Mouse (Mus musculus): ENCODE measurements around the gene Fam43b. TPM values are rescaled to one million over a fixed set of nuclear protein-coding genes. Genes with fewer than 3 reads are reported as not detected.

Fam43b gene
- polyA plus RNA-seq, 1 experiment, result not detected

- H3K4me3 ChIP-seq (ENCODE audit: insufficient read depth, low read length), result no peak overlapping the region
- TF ChIP-seq POLR2A (IDR thresholded peaks at IDR 0.05; ENCODE audit: low read depth, low read length) (no peak), CTCF (IDR thresholded peaks at IDR 0.05; ENCODE audit: borderline replicate concordance, insufficient read depth, low read length) (no peak)
- H3K4me1 ChIP-seq (ENCODE audit: control insufficient read depth, insufficient read depth, low read length), result peaks cover 4% of the 10 kb centered on the region; the same call in 1 of the 2 replicates
- no peak overlapping the region for H3K27ac ChIP-seq (ENCODE audit: insufficient read depth, low read length)
Observed at GRCm38 (mm10) chr4:138368498-138369260, 27.6 kb downstream of the Fam43b start.

- no peak within 1 kb of the TSS for H3K27ac ChIP-seq (ENCODE audit: insufficient read depth, low read length)
- peaks cover 4% of the 10 kb centered on the region; the same call in 1 of the 2 replicates for H3K4me1 ChIP-seq (ENCODE audit: control insufficient read depth, insufficient read depth, low read length)
- H3K4me3 ChIP-seq (ENCODE audit: insufficient read depth, low read length), result 0 out of 2 replicates have a peak within 1 kb of the TSS, but pooled peaks have one; percentile 18
- TF ChIP-seq CTCF (IDR thresholded peaks at IDR 0.05; ENCODE audit: borderline replicate concordance, insufficient read depth, low read length) (no peak), POLR2A (IDR thresholded peaks at IDR 0.05; ENCODE audit: low read depth, low read length) (0 out of 2 replicates have a peak, but pooled peaks have one; percentile 21)
Observed at GRCm38 (mm10) chr4:138367641-138368497, 28.5 kb downstream of the Fam43b start, which contains the start of gene Cda. Gene Cda, minus strand, starts transcription at chr4:138367992.

GRCm38 (mm10) chr4:138366561-138366960 is 29.8 kb downstream of the Fam43b start:
- H3K4me3 ChIP-seq (ENCODE audit: insufficient read depth, low read length), result no peak overlapping the region
- H3K4me1 ChIP-seq (ENCODE audit: control insufficient read depth, insufficient read depth, low read length), result peaks cover 4% of the 10 kb centered on the region; the same call in 1 of the 2 replicates
- TF ChIP-seq POLR2A (IDR thresholded peaks at IDR 0.05; ENCODE audit: low read depth, low read length) (no peak), CTCF (IDR thresholded peaks at IDR 0.05; ENCODE audit: borderline replicate concordance, insufficient read depth, low read length) (no peak)
- no peak overlapping the region for H3K27ac ChIP-seq (ENCODE audit: insufficient read depth, low read length)

- peaks cover 4% of the 10 kb centered on the region; the same call in 1 of the 2 replicates for H3K4me1 ChIP-seq (ENCODE audit: control insufficient read depth, insufficient read depth, low read length)
- H3K4me3 ChIP-seq (ENCODE audit: insufficient read depth, low read length), result no peak overlapping the region
- TF ChIP-seq POLR2A (IDR thresholded peaks at IDR 0.05; ENCODE audit: low read depth, low read length) (no peak), CTCF (IDR thresholded peaks at IDR 0.05; ENCODE audit: borderline replicate concordance, insufficient read depth, low read length) (no peak)
Observed at GRCm38 (mm10) chr4:138363511-138363910, 32.8 kb downstream of the Fam43b start.

GRCm38 (mm10) chr4:138362883-138363282 is 33.4 kb downstream of the Fam43b start:
- Histone ChIP-seq H3K4me3 (ENCODE audit: insufficient read depth, low read length) (no peak overlapping the region), H3K27ac (ENCODE audit: insufficient read depth, low read length) (no peak overlapping the region), H3K4me1 (ENCODE audit: control insufficient read depth, insufficient read depth, low read length) (no peaks in the 10 kb centered on the region)
- TF ChIP-seq POLR2A (IDR thresholded peaks at IDR 0.05; ENCODE audit: low read depth, low read length) (no peak), CTCF (IDR thresholded peaks at IDR 0.05; ENCODE audit: borderline replicate concordance, insufficient read depth, low read length) (no peak)

More at GRCm38 (mm10) chr4:138363511-138363910, 32.8 kb downstream of the Fam43b start:
- H3K27ac ChIP-seq (ENCODE audit: insufficient read depth, low read length), result no peak overlapping the region

GRCm38 (mm10) chr4:138361370-138361821 is 34.9 kb downstream of the Fam43b start:
- Histone ChIP-seq H3K4me1 (ENCODE audit: control insufficient read depth, insufficient read depth, low read length) (no peaks in the 10 kb centered on the region), H3K4me3 (ENCODE audit: insufficient read depth, low read length) (no peak overlapping the region), H3K27ac (ENCODE audit: insufficient read depth, low read length) (no peak overlapping the region)
- TF ChIP-seq POLR2A (IDR thresholded peaks at IDR 0.05; ENCODE audit: low read depth, low read length) (no peak), CTCF (IDR thresholded peaks at IDR 0.05; ENCODE audit: borderline replicate concordance, insufficient read depth, low read length) (no peak)

- no peaks in the 10 kb centered on the region for H3K4me1 ChIP-seq (ENCODE audit: control insufficient read depth, insufficient read depth, low read length)
Observed at GRCm38 (mm10) chr4:138358176-138358575, 38.2 kb downstream of the Fam43b start.

GRCm38 (mm10) chr4:138356551-138356950 is 39.8 kb downstream of the Fam43b start:
- Histone ChIP-seq H3K27ac (ENCODE audit: insufficient read depth, low read length) (peak overlapping the region; percentile 81; the same call in 1 of the 2 replicates), H3K4me3 (ENCODE audit: insufficient read depth, low read length) (no peak overlapping the region), H3K4me1 (ENCODE audit: control insufficient read depth, insufficient read depth, low read length) (no peaks in the 10 kb centered on the region)
- TF ChIP-seq POLR2A (IDR thresholded peaks at IDR 0.05; ENCODE audit: low read depth, low read length) (no peak), CTCF (IDR thresholded peaks at IDR 0.05; ENCODE audit: borderline replicate concordance, insufficient read depth, low read length) (no peak)

More at GRCm38 (mm10) chr4:138358176-138358575, 38.2 kb downstream of the Fam43b start:
- H3K4me3 ChIP-seq (ENCODE audit: insufficient read depth, low read length), result no peak overlapping the region
- no peak for TF ChIP-seq CTCF (IDR thresholded peaks at IDR 0.05; ENCODE audit: borderline replicate concordance, insufficient read depth, low read length)
- TF ChIP-seq POLR2A (IDR thresholded peaks at IDR 0.05; ENCODE audit: low read depth, low read length), result no peak
- no peak overlapping the region for H3K27ac ChIP-seq (ENCODE audit: insufficient read depth, low read length)

- TF ChIP-seq CTCF (IDR thresholded peaks at IDR 0.05; ENCODE audit: borderline replicate concordance, insufficient read depth, low read length) (no peak), POLR2A (IDR thresholded peaks at IDR 0.05; ENCODE audit: low read depth, low read length) (no peak)
- Histone ChIP-seq H3K4me1 (ENCODE audit: control insufficient read depth, insufficient read depth, low read length) (no peaks in the 10 kb centered on the region), H3K4me3 (ENCODE audit: insufficient read depth, low read length) (no peak overlapping the region), H3K27ac (ENCODE audit: insufficient read depth, low read length) (peak overlapping the region; percentile 45)
Observed at GRCm38 (mm10) chr4:138356141-138356540, 40.2 kb downstream of the Fam43b start.

Data from embryonic fibroblast, embryonic 13.5 days (primary cell).